Mouse (Mus musculus) E14TG2a.4 (cell line): ENCODE data around the gene Bfsp2.
A peak's percentile ranks its signal among the peaks of the same experiment; 100 is the strongest.

ENCODE experiments used
- H3K27me3 ChIP-seq: 2 replicates; pipeline ENCODE4 v1.6.1; 2014; ENCODE audit warnings: low read length, control low read depth; ENCODE audit not compliant: insufficient read depth
- H3K36me3 ChIP-seq: 2 replicates; pipeline ENCODE4 v1.6.1; 2014; ENCODE audit warnings: low read length, control low read depth; ENCODE audit not compliant: insufficient read depth
- H3K4me1 ChIP-seq: replicated peaks from 2 replicates; pipeline ENCODE4 v1.6.1; 2014; ENCODE audit warnings: low read depth, low read length, control low read depth
- H3K4me3 ChIP-seq: replicated peaks from 2 replicates; pipeline ENCODE4 v1.5.1; 2014; ENCODE audit warnings: mild to moderate bottlenecking, low read length
- H3K9me3 ChIP-seq: 2 replicates; pipeline ENCODE4 v1.6.1; 2014; ENCODE audit warnings: low read length, control low read depth
- CTCF ChIP-seq: conservative IDR thresholded peaks from 2 replicates; pipeline ENCODE4 v1.5.1; 2014; ENCODE audit warnings: low read length
- NANOG ChIP-seq: IDR thresholded peaks from 2 replicates; pipeline ENCODE4 v1.6.1; 2014; ENCODE audit warnings: borderline replicate concordance, low read length, mixed read lengths
- POU5F1 ChIP-seq: IDR thresholded peaks from 2 replicates; pipeline ENCODE4 v1.6.1; 2014; ENCODE audit warnings: low read length, borderline replicate concordance

The Bfsp2 gene

DNA sequence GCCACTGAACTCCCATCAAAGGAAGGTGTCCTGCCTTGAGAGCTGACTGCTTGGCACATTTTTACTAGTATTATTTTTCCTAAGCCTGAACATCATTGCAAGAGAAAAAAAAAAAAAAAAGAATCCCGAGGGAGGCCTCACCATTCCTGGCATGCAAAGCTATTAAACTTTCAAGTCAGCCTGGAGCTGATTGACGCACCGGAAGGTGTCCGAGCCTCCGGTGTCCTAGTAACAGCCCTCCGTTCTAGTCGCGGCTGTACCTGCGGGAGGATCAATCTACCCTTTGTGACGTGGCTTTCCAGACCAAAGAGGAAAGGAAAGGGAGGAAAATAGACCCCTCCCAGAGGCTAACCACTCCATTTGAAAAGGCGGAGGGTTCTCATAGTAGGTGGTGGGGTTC, 8.4 kb downstream of the Bfsp2 start:
- Histone ChIP-seq H3K4me1 (no peaks in the 10 kb centered on the region), H3K9me3 (peaks cover 53% of the 10 kb centered on the region), H3K36me3 (no peaks in the 10 kb centered on the region), H3K27me3 (no peaks in the 10 kb centered on the region), H3K4me3 (no peak overlapping the region)
- TF ChIP-seq CTCF (no peak), POU5F1 (no peak), NANOG (no peak)

DNA sequence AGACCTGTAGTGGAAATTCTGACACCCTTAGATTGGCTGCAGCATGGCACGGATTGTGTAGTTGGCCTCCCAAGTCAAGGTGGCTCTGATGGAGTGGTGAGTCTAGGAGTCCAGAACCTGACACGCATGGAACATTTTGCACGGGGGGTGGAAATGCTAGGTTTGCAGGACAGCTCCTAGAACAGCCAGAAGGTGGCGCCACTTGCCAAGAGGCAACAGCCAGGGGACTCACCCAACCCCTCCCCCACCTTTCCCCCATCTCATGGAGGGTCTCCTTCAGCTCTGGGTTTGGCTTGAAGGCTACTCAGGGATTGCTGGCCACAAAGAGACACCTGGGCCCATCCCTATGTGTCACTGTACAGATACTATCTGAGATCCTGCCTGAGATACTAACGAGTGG, 10.7 kb downstream of the Bfsp2 start:
- H3K27me3 ChIP-seq: no peaks in the 10 kb centered on the region
- no peak overlapping the region for H3K4me3 ChIP-seq
- H3K9me3 ChIP-seq: peaks cover 52% of the 10 kb centered on the region
- no peaks in the 10 kb centered on the region for H3K36me3 ChIP-seq
- TF ChIP-seq CTCF (peak; percentile 19), NANOG (no peak)
- H3K4me1 ChIP-seq: no peaks in the 10 kb centered on the region

GRCm38 (mm10) chr9:103468911-103469310, 11.3 kb downstream of the Bfsp2 start:
- no peaks in the 10 kb centered on the region for H3K4me1 ChIP-seq
- TF ChIP-seq NANOG (no peak), POU5F1 (no peak), CTCF (no peak)
- H3K36me3 ChIP-seq: no peaks in the 10 kb centered on the region
- H3K4me3 ChIP-seq: no peak overlapping the region
- H3K9me3 ChIP-seq: peaks cover 46% of the 10 kb centered on the region
- H3K27me3 ChIP-seq: no peaks in the 10 kb centered on the region

DNA sequence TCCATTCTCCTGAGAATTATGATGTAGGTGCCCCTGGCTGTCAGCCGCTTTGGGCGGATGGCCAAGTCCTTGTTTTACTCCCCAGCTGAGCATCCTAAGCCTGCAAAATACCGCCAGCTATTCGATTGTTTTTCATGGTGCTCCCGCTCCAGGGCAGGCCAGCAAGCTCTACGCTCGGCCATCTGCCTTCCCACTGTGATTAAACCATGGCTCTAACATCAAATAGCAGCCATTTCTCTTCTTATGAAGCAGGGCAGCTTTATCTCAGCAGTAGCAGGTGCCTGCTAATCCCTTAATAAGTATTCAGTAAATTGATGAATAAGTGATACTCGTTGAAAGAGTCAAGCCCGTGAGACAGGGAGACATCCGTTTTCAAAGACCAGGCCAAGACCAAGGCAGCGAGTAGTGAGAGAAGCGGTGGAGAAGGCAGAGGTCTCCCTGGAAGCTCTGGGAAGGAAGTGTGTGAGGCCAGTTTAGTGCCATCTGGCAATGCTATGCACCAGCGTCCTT, 14.5 kb downstream of the Bfsp2 start:
- no peaks in the 10 kb centered on the region for H3K36me3 ChIP-seq
- TF ChIP-seq CTCF: no peak
- no peak overlapping the region for H3K4me3 ChIP-seq
- H3K9me3 ChIP-seq: peaks cover 16% of the 10 kb centered on the region
- H3K27me3 ChIP-seq: peaks cover 7% of the 10 kb centered on the region; the same call in 1 of the 2 replicates
- no peaks in the 10 kb centered on the region for H3K4me1 ChIP-seq

DNA sequence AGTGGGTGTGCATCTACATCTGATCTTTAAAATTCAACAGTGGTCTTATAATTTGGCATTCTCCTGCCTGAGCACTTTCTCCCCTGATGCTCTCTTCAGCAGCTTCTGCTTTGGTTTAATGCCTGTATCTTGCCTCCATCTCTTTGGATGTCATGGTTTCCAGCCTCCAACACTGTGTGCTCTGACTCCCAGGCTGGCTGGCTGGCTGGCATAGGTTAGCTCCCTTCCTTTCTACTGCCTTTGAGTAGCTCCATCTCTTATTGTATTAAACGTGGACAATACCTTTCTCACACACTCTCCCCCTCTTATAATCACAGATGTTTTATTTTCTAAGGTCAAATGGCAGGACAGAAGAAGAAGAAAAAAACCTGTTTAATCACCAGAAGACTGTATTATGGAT, 14.9 kb downstream of the Bfsp2 start:
- Histone ChIP-seq H3K9me3 (peaks cover 11% of the 10 kb centered on the region), H3K36me3 (no peaks in the 10 kb centered on the region), H3K27me3 (peaks cover 7% of the 10 kb centered on the region; the same call in 1 of the 2 replicates), H3K4me1 (no peaks in the 10 kb centered on the region), H3K4me3 (no peak overlapping the region)
- TF ChIP-seq NANOG: no peak
- TF ChIP-seq CTCF: no peak
- TF ChIP-seq POU5F1: no peak

- Histone ChIP-seq H3K36me3 (no peaks in the 10 kb centered on the region), H3K27me3 (peaks cover 7% of the 10 kb centered on the region; the same call in 1 of the 2 replicates), H3K4me3 (no peak overlapping the region), H3K9me3 (no peaks in the 10 kb centered on the region), H3K4me1 (no peaks in the 10 kb centered on the region)
- TF ChIP-seq NANOG (no peak), CTCF (no peak), POU5F1 (no peak)
These were observed 16.4 kb downstream of the Bfsp2 start for GRCm38 (mm10) chr9:103463833-103464232.

GRCm38 (mm10) chr9:103459839-103460238, 20.4 kb downstream of the Bfsp2 start:
- Histone ChIP-seq H3K4me1 (no peaks in the 10 kb centered on the region), H3K9me3 (no peaks in the 10 kb centered on the region), H3K27me3 (peaks cover 7% of the 10 kb centered on the region; the same call in 1 of the 2 replicates), H3K36me3 (no peaks in the 10 kb centered on the region), H3K4me3 (no peak overlapping the region)
- no peak for TF ChIP-seq NANOG
- no peak for TF ChIP-seq CTCF
- TF ChIP-seq POU5F1: no peak

- peaks cover 7% of the 10 kb centered on the region; the same call in 1 of the 2 replicates for H3K27me3 ChIP-seq
- no peaks in the 10 kb centered on the region for H3K4me1 ChIP-seq
- H3K9me3 ChIP-seq: no peaks in the 10 kb centered on the region
- H3K4me3 ChIP-seq: no peak overlapping the region
- TF ChIP-seq CTCF (no peak), POU5F1 (no peak), NANOG (no peak)
- no peaks in the 10 kb centered on the region for H3K36me3 ChIP-seq
These were observed 20.9 kb downstream of the Bfsp2 start for GRCm38 (mm10) chr9:103459307-103459706.

- Histone ChIP-seq H3K4me1 (no peaks in the 10 kb centered on the region), H3K9me3 (peaks cover 22% of the 10 kb centered on the region), H3K4me3 (no peak overlapping the region), H3K36me3 (no peaks in the 10 kb centered on the region), H3K27me3 (no peaks in the 10 kb centered on the region)
- no peak for TF ChIP-seq POU5F1
- TF ChIP-seq NANOG: no peak
- TF ChIP-seq CTCF: no peak
These were observed 30.6 kb downstream of the Bfsp2 start for GRCm38 (mm10) chr9:103449651-103450050.
